Mouse (Mus musculus): ENCODE results near the gene Med12. TPM values are rescaled to one million over a fixed set of nuclear protein-coding genes. Genes with fewer than 3 reads are reported as not detected.

Med12 gene
- 4.1 TPM for polyA plus RNA-seq (2014; fragmentation: Illumina TruSeq; extraction: RNeasy Lipid Tissue Mini Kit (QIAGEN cat#74804); ENCODE audit: low read depth, low replicate concordance)

DNA sequence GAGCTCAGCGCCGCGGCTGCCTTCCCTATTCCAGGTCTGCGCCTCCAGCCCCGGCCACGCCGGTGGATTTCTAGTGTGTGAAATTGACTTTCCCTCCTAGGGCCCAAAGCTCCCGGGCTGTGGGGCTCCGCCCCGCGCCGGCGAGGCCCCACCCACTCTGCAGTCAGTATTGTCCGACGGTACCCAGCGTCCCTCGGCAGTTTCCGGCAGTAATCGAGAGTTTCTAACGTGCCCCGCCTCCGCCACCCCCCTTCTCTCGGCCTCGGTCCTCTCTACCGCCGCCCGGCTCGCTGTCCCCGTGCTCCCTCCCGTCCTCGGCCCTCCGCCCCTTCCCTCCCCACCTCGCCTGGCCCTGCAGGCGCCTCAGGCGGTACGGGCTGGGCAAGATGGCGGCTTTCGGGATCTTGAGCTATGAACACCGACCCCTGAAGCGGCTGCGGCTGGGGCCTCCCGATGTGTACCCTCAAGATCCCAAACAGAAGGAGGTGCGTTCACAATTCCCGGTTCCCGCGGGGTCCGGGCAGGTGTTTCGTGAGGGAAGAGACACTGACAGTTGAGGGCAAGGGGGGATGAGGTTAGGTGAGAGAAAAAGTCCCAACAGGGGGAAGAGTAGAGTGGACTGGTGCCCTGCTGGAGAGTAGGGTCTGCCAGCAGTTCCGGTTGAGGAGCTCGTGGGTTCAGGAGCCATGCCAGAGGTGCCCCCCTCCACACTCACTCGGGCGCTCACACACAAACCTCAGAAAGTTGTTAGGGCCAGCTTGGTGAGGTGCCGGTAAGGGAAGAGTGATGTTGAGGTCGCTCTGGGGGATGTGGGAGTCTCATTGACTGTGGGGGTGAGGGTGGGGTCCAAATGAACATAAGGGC, at the start of gene Med12:
Gene Med12 (plus strand): TSS at position 156 of the 864 bp plus-strand sequence.

GRCm38 (mm10) chrX:101253952-101254729, 19.7 kb upstream of the Med12 start, which contains the start of gene Foxo4:
Gene Foxo4 (plus strand): TSS chrX:101254528.

DNA sequence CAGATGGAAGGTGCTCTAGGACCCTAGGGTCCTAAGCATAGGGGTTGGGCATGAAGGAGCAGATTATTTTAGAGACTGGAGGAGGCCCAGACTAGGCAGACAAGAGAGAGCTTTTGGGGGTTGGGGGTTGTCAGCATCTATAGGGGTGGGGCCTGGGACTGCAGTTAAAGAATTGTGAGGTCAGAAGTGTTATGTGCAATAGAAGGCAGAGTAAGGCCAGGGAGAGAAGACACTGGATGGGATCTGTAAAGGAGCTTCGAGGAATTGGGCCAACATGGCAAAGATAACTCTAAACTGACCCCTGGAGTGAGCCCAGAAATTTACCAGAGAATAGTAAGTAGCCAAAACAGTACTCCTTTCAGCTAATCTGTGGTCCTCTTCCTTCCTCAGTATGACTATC, 9.9 kb upstream of the Med12 start, which contains the start of gene Gm614:
Gene Gm614 (minus strand): TSS at position 101 of the 400 bp plus-strand sequence.

DNA sequence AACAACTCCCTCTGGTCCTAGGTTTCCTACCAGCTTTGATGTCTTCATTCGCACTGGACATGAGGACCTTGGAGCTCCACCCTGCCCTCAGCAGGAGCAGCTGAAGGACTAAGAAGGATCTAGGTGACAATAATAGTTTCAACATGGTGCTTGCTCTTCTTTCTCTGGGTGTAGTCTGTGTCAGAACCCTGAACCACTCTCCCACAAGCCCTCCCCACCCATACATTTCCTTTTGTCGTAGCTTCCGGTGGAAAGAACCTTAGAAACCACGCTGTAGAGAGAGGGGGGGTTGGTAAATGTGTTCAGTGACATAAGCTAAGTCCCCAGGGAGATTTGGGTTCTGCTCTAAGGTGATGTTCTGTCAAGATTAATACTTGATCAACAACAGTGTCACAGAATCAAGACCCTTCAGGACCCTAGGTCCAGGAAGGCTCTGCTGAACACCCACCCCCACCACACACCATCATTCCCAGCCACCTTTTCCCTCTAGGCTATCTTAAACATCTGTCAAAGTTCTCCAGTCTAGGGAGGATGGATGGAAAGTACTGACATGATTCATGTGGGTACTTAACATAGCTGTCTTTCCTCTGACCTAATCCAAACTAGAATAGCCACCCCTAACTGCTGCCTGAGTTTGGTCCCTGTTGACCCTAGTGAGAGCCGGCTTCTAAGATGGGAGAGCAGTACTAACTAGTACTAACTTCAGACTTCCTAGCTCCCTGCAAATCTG, 5.6 kb upstream of the Med12 start, which contains the start of gene Il2rg:
Gene Il2rg (minus strand): TSS at position 231 of the 730 bp plus-strand sequence.

GRCm38 (mm10) chrX:101268755-101269124, 5.1 kb upstream of the Med12 start, which contains the start of gene Gm20489:
Gene Gm20489 (minus strand): TSS chrX:101269023.

DNA sequence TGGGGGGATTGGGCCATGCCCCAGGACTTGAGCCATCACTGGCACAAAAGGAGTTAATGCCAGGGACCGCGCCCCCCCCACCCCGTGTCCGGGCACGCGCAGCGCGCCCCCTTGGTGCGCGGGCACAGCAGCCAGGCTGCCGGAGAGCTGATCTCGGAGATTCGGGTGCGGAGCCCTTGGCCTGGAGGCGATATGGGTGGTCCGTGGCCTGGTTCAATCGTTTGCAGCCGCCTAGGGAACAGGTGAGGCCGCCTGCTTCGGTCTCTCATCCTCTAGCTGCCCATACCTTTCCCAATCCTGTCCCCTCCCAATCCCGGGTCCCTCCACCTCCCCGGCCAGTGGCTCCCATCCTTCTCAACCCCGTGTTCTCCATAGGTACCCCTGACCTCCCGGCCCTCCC, 25.2 kb downstream of the Med12 start, which contains the start of gene Nlgn3:
Gene Nlgn3 (plus strand): TSS at position 114 of the 400 bp plus-strand sequence.

Other genes with a start within 250 kb of the Med12 start
- gene Tex11, start 214.4 kb upstream of the Med12 start, polyA plus RNA-seq (2014; fragmentation: Illumina TruSeq; extraction: RNeasy Lipid Tissue Mini Kit (QIAGEN cat#74804); ENCODE audit: low read depth, low replicate concordance) = 36.3 TPM
- 0.66 TPM for gene Slc7a3, start 188.0 kb upstream of the Med12 start, polyA plus RNA-seq (2014; fragmentation: Illumina TruSeq; extraction: RNeasy Lipid Tissue Mini Kit (QIAGEN cat#74804); ENCODE audit: low read depth, low replicate concordance)
- 5.6 TPM for gene Snx12, start 51.5 kb upstream of the Med12 start, polyA plus RNA-seq (2014; fragmentation: Illumina TruSeq; extraction: RNeasy Lipid Tissue Mini Kit (QIAGEN cat#74804); ENCODE audit: low read depth, low replicate concordance)
- gene Foxo4, start 19.5 kb upstream of the Med12 start, polyA plus RNA-seq (2014; fragmentation: Illumina TruSeq; extraction: RNeasy Lipid Tissue Mini Kit (QIAGEN cat#74804); ENCODE audit: low read depth, low replicate concordance) = 2.2 TPM
- 299 TPM for gene Gm614, start 10.0 kb upstream of the Med12 start, polyA plus RNA-seq (2014; fragmentation: Illumina TruSeq; extraction: RNeasy Lipid Tissue Mini Kit (QIAGEN cat#74804); ENCODE audit: low read depth, low replicate concordance)
- gene Il2rg, start 5.8 kb upstream of the Med12 start, polyA plus RNA-seq (2014; fragmentation: Illumina TruSeq; extraction: RNeasy Lipid Tissue Mini Kit (QIAGEN cat#74804); ENCODE audit: low read depth, low replicate concordance) = 0.48 TPM
- 0.45 TPM for gene Gm20489, start 5.0 kb upstream of the Med12 start, polyA plus RNA-seq (2014; fragmentation: Illumina TruSeq; extraction: RNeasy Lipid Tissue Mini Kit (QIAGEN cat#74804); ENCODE audit: low read depth, low replicate concordance)
- 0.06 TPM for gene Nlgn3, start 25.1 kb downstream of the Med12 start, polyA plus RNA-seq (2014; fragmentation: Illumina TruSeq; extraction: RNeasy Lipid Tissue Mini Kit (QIAGEN cat#74804); ENCODE audit: low read depth, low replicate concordance)
- gene Gjb1, start 102.3 kb downstream of the Med12 start, polyA plus RNA-seq (2014; fragmentation: Illumina TruSeq; extraction: RNeasy Lipid Tissue Mini Kit (QIAGEN cat#74804); ENCODE audit: low read depth, low replicate concordance) = not detected
- 32.1 TPM for gene Zmym3, start 146.8 kb downstream of the Med12 start, polyA plus RNA-seq (2014; fragmentation: Illumina TruSeq; extraction: RNeasy Lipid Tissue Mini Kit (QIAGEN cat#74804); ENCODE audit: low read depth, low replicate concordance)
- 31.0 TPM for gene Nono, start 155.3 kb downstream of the Med12 start, polyA plus RNA-seq (2014; fragmentation: Illumina TruSeq; extraction: RNeasy Lipid Tissue Mini Kit (QIAGEN cat#74804); ENCODE audit: low read depth, low replicate concordance)
- gene Itgb1bp2, start 175.1 kb downstream of the Med12 start, polyA plus RNA-seq (2014; fragmentation: Illumina TruSeq; extraction: RNeasy Lipid Tissue Mini Kit (QIAGEN cat#74804); ENCODE audit: low read depth, low replicate concordance) = not detected